13 mouse cellular contexts compared by ENCODE assay signal in the genomic region with DNA sequence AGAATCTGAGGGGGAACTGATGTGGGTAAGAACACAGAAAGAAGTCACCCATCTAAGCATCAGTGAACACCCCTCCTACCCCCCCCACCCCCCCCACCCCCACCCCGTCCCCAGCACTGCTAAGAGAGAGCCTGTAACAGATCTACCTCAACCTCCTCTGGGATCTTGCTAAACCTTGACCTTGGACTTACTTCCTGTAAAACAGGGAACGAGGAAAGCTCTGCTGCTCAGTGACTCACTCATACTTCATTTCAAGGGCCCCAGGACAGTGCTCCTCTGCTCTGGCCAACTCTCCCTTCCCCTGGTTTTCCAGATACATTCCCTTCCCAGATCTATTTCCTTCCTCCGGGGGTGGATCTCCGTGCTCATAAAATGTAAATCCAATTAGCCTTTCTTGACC.
"Had no signal": no experiment of that assay in that cellular context is flagged by ENCODE, and none has a peak within 500 bp of the region (broad histone marks: within the 10 kb centered on the region; RNA-seq: fewer than 3 reads in every experiment).

No protein-coding gene starts in this region.

- H3K9ac ChIP-seq: liver, embryonic 13.5 days; liver, postnatal 0 days; lung, embryonic 15.5 days; midbrain, embryonic 12.5 days had no signal

- H3K4me3 ChIP-seq: liver, embryonic 13.5 days; lung, embryonic 15.5 days; megakaryocyte, embryonic 14.5 days; midbrain, embryonic 12.5 days had no signal

- DNase-seq: kidney, postnatal 36 days; left cerebral cortex, postnatal 4 days; liver; liver, embryonic 13.5 days; liver, postnatal 0 days; lung, postnatal 14 days; thymus, postnatal 4 days had no signal

- H3K4me2 ChIP-seq: liver, embryonic 13.5 days; lung, embryonic 15.5 days; midbrain, embryonic 12.5 days had no signal

- H3K36me3 ChIP-seq: liver, embryonic 13.5 days; lung, embryonic 15.5 days; midbrain, embryonic 12.5 days had no signal

- H3K9me3 ChIP-seq: liver, embryonic 13.5 days; lung, embryonic 15.5 days; midbrain, embryonic 12.5 days had no signal

- H3K4me1 ChIP-seq: liver, embryonic 13.5 days; megakaryocyte, embryonic 14.5 days had no signal

- ATAC-seq: liver, postnatal 0 days; midbrain, embryonic 16.5 days had no signal

- H3K27me3 ChIP-seq: liver, embryonic 13.5 days; lung, embryonic 15.5 days; megakaryocyte, embryonic 14.5 days; midbrain, embryonic 12.5 days had no signal

- H3K27ac ChIP-seq: liver, embryonic 13.5 days; lung, embryonic 15.5 days; macrophage; midbrain, embryonic 12.5 days; stomach, postnatal 0 days had no signal
